Mouse (Mus musculus) embryo, embryonic 11.5 days (tissue): ENCODE results near the gene Prelid1.
A peak's percentile ranks its signal among the peaks of the same experiment; 100 is the strongest.

Experiments
- DNase-seq: peaks from one replicate; pipeline ENCODE4 v3.0.0-alpha.2; 2012; ENCODE audit warnings: low read depth, low spot score

Prelid1 gene

GRCm38 (mm10) chr13:55332331-55332730 lies 12.0 kb downstream of the Prelid1 start:
- no peak for DNase-seq

DNA sequence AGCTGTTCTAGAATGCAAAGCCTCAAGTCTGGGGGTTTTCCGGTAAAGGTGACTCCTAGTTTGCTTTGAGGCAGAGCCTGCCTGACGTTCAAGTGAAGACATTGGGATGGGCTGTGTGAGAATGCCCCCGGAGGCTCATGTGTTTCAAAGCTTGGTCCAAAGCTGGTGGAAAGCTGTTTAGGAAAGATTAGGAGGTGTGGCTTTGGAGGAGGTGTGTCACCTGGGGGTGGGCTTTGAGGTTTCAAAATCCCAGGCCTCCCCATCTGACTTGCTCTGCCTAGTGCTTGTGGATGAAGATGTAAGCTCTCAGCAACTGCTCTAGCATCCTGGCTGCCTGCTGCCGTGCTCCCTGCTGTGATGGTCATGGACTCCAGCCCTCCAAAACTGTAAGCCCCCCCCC lies 15.4 kb downstream of the Prelid1 start:
- no peak for DNase-seq

DNA sequence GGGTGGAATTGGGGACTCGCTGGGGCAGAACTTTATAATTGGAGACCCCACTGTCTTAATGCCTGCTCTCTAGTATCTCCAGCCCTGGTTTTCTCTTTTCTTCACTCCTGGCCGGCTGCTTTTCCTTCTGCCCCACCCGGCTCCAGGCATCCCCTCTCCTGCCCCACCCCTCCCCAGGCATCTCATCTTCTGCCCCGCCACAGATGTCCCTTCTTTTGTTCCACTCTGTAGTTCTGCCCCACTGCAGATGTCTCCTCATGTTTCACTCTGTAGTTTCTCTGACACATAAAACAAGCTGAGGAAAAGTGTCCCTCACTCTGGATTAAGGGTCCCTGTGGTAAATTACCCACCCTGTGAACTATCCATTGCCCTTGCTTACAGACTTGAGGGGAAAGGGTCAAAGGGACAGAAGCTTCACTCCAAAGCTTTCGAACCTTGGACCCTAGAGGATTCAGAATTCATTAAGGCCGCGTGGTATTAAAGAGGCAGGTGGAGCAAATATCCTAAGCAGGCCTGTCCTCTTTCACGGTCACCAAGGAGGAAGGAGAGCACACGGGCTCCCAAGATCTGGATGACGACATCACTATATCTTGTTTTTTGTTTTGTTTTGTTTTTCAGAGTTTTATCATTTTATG lies 17.2 kb downstream of the Prelid1 start:
- DNase-seq = no peak

GRCm38 (mm10) chr13:55338131-55339054 lies 18.1 kb downstream of the Prelid1 start:
- DNase-seq = no peak

DNA sequence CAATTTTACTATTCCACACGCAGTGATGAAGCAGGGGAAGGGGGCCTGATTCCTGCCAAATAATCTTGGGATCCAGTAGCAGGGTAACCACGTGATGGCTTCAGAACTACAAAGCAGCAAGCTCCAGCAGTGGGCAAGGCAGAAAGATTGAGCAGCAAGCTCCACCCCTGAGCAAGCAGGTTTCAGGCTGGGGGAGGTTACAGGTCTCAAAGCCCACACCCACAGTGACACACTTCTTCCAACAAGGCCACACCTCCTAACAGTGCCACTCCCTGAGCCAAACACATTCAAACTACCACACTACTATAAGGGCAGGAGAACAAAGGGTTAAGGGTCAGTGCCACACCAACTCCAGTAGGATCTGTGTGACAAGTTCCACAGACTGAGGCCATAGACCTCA lies 19.0 kb downstream of the Prelid1 start:
- no peak for DNase-seq

- DNase-seq = no peak
Observed at GRCm38 (mm10) chr13:55342469-55342868, 22.2 kb downstream of the Prelid1 start.

GRCm38 (mm10) chr13:55344286-55344685 lies 24.0 kb downstream of the Prelid1 start:
- no peak for DNase-seq

DNA sequence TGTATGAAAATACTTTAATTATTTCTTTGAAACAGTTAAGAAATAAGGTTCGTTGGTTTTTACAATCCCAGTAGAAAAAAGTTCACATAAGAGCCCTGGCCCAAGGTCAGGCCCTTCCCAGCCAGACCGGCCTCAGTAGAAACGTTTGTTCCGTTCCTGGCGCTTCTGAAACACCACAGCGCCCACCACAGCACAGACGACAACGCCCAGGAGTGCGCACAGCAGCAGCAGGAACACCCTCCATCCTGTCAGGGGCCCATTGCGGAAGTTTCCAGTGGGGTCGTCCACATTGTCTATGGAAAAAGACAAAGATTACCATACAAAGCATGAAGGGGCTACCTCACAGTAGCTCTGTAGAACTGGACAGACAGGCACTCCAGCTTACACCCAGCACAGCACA lies 26.4 kb downstream of the Prelid1 start:
- DNase-seq = no peak

- no peak for DNase-seq
Observed at GRCm38 (mm10) chr13:55361145-55361544, 40.8 kb downstream of the Prelid1 start.

DNA sequence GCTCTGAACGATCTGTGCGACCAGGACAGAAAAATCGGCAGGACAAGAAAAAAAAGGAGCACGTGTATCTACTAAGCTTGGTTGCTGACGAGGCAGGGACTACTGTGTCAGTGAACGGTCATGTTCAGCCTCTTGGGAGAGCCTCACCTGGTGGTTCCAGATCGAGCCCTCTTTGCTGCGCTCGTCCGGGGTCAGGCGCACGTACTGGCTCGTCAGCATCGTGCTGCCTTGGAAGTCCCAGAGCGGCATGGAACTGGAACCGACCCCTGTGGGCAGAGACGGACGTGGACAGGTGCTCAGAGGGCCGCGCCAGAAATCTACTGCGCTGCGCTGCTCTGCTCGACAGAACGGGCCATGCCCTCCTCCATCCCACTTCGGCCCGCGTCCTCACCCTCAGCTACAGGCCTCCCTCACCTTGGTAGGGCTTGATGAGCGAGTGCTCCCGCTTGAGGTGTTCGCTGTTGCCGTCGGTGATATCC lies 41.7 kb downstream of the Prelid1 start:
- DNase-seq = peak; percentile 8

- peak; percentile 96 for DNase-seq
Observed at GRCm38 (mm10) chr13:55362453-55363060, 42.3 kb downstream of the Prelid1 start, which contains the start of gene Lman2. Gene Lman2 (minus strand): TSS chr13:55362783.

GRCm38 (mm10) chr13:55368401-55368800 lies 48.1 kb downstream of the Prelid1 start:
- DNase-seq = no peak

- DNase-seq = no peak
Observed at GRCm38 (mm10) chr13:55369531-55370114, 49.3 kb downstream of the Prelid1 start, which contains the start of gene Rgs14. Gene Rgs14 (plus strand): TSS chr13:55369732.

GRCm38 (mm10) chr13:55370234-55370633 lies 49.9 kb downstream of the Prelid1 start:
- DNase-seq = no peak

DNA sequence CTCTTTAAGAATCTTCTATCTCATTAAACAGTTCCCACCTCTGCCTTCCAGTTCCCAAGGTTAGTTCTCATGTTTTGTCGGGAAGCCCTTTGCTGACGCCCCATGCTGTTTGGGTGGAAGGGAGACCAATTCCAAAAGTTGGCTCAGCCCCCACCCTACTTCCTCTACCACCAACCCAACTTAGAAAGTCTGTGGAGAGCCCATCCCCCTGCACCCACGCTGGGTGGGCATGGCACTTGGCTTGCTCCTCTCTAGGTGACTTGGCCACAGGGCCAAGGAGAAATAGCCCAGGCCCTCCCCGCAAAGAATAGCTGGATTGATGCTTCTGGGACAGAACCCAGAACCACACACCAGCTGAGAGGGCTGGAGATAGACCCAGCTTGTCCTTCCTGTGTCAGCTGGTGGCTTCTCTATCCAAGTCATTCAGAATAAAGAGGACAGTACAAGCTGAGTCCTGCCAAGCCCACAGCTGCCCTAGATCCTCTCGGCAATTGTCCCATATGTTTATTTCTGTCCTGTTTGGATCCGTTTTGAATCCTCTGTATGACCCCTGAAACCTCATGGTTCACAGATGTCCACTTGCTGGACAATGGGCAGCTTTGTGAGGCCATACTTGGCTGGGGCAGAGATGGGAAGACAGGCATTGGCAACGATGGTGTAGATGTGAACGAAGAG lies 50.8 kb downstream of the Prelid1 start:
- DNase-seq = no peak

GRCm38 (mm10) chr13:55371740-55372139 lies 51.4 kb downstream of the Prelid1 start:
- DNase-seq = no peak

DNA sequence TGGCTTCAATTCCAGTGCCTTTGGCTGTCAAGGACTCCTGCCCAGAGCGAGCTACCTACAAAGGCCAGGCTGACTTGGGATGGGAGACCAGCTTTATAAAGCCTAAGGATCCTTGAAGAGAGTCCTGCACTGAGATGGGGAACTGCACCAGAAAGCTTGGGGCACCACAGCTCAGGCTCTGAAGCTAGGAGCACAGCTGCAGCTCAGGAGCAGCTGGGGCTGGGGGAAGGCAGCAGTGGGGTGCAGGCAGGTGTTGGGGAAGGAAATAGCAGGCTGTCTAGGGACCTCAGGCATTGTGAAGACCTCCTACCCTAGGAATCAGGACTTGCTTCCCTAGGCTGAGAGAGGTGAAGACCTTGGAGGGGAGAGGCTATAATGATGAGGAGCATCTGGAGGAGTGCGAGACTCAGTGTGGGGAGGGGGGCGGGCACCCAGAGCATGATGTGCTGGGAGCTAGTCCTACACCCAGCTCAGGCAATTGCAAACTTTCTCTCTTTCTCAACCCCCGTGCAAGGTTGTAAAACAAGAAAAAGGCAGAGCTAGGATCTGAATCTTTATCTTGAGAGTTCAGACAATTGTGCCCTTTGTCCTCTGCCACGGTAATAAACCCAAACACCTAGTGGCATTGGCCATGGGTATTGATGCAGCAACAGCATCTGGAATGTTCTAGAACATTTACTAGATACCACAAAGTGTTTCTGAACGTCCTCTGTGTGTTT lies 54.1 kb downstream of the Prelid1 start:
- DNase-seq = no peak
